Mouse (Mus musculus) urinary bladder, postnatal 25 days (tissue): ENCODE measurements around the gene 5730507C01Rik.
"Not testable (repeated sequence)": the region's sequence is repeated elsewhere in the genome, so short reads cannot be mapped to it uniquely, and the experiment has no call there.

ENCODE experiments used
- DNase-seq: peaks from one replicate; pipeline ENCODE4 v3.0.0; 2022; ENCODE audit warnings: low spot score

5730507C01Rik gene

GRCm38 (mm10) chr12:18514171-18514570 is at the start of gene 5730507C01Rik:
5730507C01Rik (plus strand) TSS chr12:18514510.
- DNase-seq: peak; percentile 31

- not testable (repeated sequence) for DNase-seq
Measured at GRCm38 (mm10) chr12:18514616-18515015, 306 bp downstream of the 5730507C01Rik start.

GRCm38 (mm10) chr12:18515077-18515476 is 767 bp downstream of the 5730507C01Rik start:
- DNase-seq: peak; percentile 2
